Mouse (Mus musculus) heart, postnatal 25 days (tissue): ENCODE results near the gene Gm42517. TPM values are rescaled to one million over a fixed set of nuclear protein-coding genes. Genes with fewer than 3 reads are reported as not detected.

Experiments used
- DNase-seq: peaks from one replicate; pipeline ENCODE4 v3.0.0; 2022; ENCODE audit warnings: low spot score
- intact Hi-C: fragments of 180-260 bp; cut with DNase I; formaldehyde crosslinking; loops from one replicate; pipeline ENCODE4 v1.15.1; 2025
- total RNA-seq, 2 experiments: library from RNA; stranded (reverse); gene quantifications; 2 replicates each; pipeline ENCODE4 v1.2.3; 2021

The Gm42517 gene
- total RNA-seq, result under 1 TPM; 0.50 to 0.78 TPM

DNA sequence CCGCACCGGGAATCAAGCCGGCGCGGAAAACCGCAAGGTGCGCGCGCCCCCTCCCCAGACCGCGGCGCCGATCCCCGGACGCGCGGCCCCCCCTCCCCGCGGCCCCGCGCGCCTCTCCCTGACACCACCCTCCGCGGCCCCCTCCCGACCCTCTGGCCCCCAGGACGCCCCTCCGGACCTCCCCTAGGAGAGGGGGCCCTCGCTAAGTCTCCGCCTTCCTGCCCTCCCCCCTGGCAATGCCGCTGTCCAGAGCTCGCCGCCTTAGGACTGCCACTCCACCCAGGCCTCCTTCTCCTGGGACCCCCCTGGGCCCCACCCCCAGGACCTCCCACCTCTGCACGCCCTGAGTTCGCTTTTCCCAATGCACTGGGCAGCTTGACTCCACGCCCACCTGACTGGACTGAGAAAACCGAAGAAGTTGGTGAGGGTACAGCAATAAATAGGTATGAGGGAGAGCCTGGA, at the start of gene Gm42517:
Gene Gm42517, minus strand, starts transcription at position 52 of the 462 bp plus-strand sequence.
- DNase-seq, result no peak
- intact Hi-C loops, result no loop called here

DNA sequence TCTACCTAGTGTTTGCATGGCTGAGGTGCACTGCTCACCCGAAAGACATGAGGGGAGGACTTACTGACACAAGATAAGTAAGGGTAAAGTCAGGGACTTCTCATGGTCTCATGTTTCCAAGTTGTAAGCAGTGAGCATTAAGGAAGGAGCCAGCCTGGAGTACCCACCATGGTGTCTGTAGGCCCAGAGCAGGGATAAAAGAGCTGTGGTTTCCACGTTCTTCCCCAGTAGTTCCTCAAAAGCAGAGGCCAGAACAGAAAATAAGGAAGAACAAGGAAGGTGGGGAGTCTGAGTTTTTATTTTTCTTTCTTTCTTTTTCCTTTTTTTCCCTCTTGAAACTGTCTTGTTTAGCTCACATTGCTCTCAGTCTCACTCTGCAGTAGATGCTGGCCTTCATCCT, 47.0 kb upstream of the Gm42517 start:
- intact Hi-C loops, result no loop called here

GRCm38 (mm10) chr5:108406977-108407376, 39.3 kb upstream of the Gm42517 start:
- DNase-seq, result no peak
- intact Hi-C loops, result no loop called here

More for the DNA sequence above, 47.0 kb upstream of the Gm42517 start:
- DNase-seq, result no peak

DNA sequence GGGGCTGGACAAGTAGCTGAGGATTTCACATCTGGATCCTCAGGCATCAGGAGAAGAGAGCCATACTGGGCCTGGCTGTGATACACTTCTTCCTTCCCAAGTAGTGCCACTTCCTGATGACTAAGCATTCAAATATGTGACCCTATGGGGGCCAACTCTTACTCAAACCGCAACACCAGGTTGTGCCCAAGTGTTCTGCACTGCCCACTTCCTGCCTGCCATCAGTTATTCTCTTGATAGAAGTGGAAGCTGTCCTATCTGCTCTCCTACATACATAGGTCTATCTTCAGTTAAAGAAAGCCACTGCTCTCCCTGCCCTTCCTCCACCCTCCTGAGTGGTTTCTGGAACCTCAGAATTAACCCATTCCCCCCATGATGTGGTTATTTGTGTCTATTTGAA, 37.7 kb upstream of the Gm42517 start:
- no peak for DNase-seq
- intact Hi-C loops, result no loop called here

DNA sequence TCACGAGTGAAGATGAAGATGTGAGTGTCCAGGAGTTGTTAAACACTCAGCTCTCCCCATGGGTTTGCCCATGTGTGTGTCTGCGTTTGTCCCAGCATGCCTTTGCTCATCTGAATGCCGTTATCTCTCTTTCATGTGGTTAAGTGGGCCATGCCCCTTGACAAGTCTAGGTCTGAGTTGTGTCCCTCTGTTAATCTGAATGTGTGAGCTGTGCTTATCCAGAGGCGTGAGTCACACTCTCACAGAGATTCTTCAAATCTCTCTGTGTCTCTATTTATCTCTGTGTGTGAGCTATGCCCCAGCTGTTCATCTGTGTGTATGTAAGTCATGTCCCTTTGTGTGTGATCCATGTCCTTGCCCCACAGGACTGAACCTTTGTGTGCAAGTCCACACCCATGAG, 35.7 kb upstream of the Gm42517 start:
- DNase-seq, result no peak
- intact Hi-C loops, result no loop called here

DNA sequence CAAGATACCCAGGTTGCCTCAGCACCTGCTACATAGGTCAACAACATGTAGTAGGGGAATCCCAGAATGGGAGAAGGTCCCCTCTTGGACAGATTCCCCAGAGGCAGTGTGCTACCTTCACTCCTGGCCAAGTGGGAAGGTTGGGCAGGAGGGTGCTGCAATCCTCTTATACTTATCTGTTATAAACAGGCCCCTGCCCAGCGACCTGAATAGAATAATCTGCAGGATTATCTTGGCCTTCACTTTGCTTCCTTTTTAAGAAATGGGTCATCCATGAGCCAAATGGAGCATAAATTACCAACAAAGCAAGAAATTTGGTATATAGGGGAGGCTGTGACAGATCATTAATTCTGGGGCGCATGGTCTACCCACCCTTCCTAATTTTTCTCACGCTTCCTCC, 22.0 kb upstream of the Gm42517 start:
- intact Hi-C loops, result no loop called here
- DNase-seq, result no peak

- no peak for DNase-seq
- intact Hi-C loops, result no loop called here
Observed at GRCm38 (mm10) chr5:108388201-108388600, 20.5 kb upstream of the Gm42517 start, which contains the start of gene Pde6b. Pde6b (plus strand) TSS chr5:108388391.

DNA sequence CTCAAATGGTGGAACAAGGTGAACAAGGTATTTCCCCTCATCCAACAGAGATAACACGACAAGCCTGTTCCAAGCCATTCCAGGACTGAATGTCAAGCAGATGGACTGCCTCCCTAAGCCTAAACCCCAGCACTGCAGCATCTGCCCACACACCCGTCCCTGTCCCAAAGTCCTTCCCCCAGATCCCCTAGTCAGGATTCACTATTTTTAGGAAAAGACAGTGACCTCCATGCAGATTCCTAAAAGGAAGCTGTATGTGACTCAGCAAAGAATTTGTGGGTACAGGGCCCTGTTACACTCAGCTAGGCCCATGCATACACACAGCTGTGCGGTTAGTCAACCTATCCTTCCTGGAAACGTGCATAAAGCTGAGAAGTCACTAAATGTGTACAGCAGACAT, 18.7 kb upstream of the Gm42517 start:
- intact Hi-C loops, result no loop called here
- DNase-seq, result no peak

DNA sequence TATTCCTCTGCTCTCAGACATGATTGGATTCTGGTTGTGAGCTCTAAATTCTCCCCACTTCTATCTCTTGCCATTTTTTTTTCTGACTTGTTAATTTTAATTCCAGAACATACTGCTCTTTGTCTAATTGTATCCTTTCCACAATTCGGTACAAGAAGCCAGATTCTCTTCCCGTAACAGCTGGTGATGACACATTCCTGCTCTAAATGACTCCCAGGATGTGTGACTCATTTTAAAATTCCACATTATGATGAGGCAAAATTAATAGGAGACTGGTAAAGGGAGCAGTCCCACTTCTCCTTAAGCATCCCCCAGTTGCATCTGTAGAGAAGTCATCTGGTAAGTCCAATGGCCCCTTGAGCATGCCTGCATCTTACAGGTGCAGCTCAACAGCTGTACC, 17.9 kb upstream of the Gm42517 start:
- intact Hi-C loops, result no loop called here
- DNase-seq, result no peak

DNA sequence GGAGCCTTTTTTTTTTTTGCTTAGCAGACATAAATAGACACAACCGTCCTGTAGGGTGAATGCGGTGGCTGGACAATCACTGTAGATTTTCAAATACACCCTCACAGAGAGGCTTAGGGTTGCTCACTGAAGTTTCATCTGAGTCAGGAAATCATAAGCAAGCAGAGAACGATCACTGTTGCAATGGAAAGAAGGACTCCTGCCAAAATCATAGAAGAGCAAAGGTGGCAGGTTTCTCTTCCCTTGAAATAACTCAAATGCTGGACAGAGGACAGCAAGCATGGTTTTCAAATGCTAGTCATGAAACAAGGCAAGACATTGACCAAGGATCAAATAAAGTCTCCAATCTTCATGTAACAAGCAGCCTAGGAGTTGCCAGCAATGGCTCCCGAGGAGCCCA, 10.6 kb upstream of the Gm42517 start:
- no peak for DNase-seq
- intact Hi-C loops, result no loop called here

- DNase-seq, result no peak
- intact Hi-C loops, result no loop called here
Observed at GRCm38 (mm10) chr5:108376059-108376458, 8.3 kb upstream of the Gm42517 start.

DNA sequence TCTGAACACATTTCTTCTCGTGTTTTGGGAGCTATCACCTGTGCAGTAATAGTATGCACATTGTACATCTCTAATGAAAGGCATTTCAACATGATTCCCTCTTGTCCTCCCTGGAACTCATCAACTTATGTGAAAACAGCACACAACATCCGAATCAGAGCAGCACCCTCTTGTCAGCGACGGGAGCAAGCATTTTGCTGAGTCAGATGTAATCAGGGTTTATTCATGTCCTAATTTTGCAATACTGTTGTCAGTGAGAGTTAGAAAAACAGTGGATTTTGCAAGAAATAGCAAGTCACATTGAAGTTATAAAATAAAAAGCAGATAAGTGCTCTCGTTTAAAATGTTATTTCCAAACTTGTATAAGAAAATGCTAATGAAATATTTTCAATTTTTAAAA, 6.4 kb upstream of the Gm42517 start:
- intact Hi-C loops, result no loop called here
- DNase-seq, result no peak

DNA sequence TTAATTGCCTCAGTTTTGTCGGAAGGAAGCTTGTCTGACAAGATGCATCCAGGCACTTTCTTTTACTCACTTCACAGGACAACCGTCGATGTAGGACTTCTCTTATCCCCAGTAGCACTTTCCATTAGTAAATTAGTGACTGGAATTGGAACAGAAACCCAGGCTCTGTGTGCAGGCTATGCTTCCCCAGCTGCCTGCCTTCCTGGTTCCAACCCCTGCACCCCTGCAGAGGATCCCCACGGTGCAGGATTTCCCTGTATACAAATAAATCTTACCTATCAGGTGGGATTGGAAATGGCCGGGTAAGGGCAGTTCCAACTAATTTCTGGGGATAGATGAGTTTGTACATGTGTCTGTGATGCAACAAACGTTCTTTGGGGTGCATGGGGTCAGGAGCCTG, 2.2 kb upstream of the Gm42517 start:
- intact Hi-C loops, result no loop called here
- no peak for DNase-seq

- intact Hi-C loops, result no loop called here
- no peak for DNase-seq
Observed at GRCm38 (mm10) chr5:108368851-108369621, 1.3 kb upstream of the Gm42517 start.

GRCm38 (mm10) chr5:108368446-108368845, 724 bp upstream of the Gm42517 start:
- DNase-seq, result no peak
- intact Hi-C loops, result no loop called here

GRCm38 (mm10) chr5:108366984-108367841, 509 bp downstream of the Gm42517 start:
- DNase-seq, result no peak
- intact Hi-C loops, result no loop called here

DNA sequence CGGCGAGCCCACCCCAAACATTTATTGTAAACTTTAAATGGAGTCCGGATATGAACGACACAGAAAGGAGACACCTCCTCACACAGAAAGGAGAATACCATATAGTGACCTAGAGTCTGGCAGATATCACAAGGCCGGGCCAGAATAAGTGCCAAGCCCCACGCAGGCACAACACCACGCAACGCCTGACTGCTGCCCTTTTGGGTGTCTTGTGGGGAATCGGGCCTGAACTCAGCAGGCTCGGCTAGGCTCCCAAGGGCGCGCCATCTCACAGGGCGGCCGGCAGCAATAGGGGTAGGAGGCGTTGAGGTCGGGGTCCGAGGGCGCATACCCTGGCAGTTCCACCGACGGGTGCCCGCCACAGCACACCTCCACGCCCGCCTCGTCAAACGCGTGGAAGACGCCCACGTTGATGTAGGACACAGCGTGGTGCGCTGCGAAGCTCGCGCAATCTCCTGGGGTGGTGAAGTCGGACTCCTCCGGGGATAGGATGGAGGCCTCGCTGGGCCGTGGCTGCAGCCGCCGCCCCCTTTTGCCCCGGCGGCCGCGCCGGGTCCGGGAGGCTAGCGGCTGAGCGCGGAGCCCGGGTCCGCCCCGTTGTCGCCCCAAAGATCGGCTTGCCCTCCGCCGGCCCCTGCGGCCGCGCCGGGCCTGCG, 1.3 kb downstream of the Gm42517 start:
- DNase-seq, result no peak
- intact Hi-C loops, result no loop called here

DNA sequence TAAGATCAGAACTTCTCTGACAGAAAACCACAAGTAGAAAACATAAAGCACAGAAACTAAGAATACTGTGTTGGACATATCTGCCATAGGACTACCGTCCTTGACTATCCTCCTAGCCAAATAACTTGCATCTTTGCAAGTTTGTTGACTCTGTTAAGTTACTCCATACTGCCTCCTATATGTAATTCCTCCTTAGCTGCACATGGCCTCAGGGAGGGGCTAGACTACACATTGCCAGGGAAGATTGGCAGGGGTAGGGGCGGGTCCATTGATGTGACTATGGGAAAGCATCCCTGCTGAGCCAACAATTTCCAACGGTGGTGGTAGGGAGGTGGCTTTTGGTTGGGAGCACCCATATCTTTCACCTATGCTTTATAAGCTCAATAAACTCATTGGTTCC, 5.4 kb downstream of the Gm42517 start:
- intact Hi-C loops, result no loop called here
- DNase-seq, result no peak

GRCm38 (mm10) chr5:108360211-108360610, 7.5 kb downstream of the Gm42517 start:
- intact Hi-C loops, result no loop called here
- DNase-seq, result no peak

- no peak for DNase-seq
- intact Hi-C loops, result no loop called here
Observed at GRCm38 (mm10) chr5:108359491-108359890, 8.2 kb downstream of the Gm42517 start.

DNA sequence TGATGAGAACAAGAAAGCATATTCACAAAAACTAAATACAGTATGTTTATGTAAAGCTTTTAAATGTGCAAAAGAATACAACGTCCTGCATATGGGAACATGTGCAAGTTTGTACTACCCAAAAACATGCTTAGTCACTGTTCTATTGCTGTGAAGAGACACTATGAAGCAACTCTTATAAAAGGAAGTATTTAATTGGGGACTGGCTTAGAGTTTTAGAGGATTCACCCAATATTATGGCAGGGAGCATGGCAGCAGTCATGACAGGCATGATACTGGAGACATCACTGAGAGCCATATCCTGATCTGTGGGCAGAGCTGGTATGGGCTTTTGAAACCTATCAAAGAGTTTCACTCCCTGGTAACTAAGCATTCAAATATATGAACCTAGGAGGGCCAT, 9.9 kb downstream of the Gm42517 start:
- DNase-seq, result no peak
- intact Hi-C loops, result no loop called here
